ENCODE assay signal across 15 mouse cellular contexts in the genomic region with DNA sequence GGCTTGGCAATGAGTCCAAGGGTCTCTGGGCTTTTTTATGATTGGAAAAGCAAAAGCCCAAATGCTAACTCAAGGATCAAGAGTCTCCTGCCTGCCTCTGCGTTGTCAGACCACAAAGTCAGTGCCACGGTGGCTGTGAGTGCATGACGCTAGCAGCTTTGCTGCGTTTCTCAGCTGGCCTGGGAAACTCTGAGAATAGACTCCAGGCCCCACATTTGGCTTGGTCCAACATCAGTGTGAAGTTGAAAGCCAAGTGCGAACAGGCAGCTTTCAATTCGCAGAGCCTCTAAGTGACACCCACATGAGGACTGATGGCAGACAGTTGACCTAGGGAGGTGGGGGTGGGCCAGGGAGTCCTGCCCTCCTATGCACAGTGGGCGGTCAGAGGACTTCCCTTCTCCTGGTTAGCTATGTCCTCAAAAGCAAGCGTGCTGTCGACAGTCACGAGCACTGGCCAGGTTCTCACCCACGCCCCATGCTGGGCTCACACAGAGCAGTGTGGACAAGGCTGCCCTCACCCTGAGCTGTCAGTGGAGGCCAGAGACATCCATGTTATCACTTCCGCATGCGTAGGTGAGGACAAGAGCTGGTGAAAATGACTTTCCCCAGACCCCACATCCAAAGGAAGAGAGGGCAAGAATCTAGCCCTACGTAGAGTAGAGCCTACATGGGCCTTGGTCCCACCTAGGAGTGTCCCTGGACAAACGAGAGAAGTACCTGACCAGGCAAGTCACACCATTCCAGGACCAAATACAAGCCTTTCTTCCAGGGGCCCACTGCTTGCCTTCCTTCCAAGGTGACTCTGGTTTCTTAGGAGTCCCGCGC. TPM values are rescaled to one million over a fixed set of nuclear protein-coding genes. Genes with fewer than 3 reads are reported as not detected.
A peak's percentile ranks its signal among the peaks of the same experiment; 100 is the strongest.
DNase-seq lines count a peak whose midpoint lies in the region; ATAC-seq and TF ChIP-seq lines count a peak whose summit lies in the region.
"Had no signal": no experiment of that assay in that cellular context is flagged by ENCODE, and none has a peak within 500 bp of the region (broad histone marks: within the 10 kb centered on the region; RNA-seq: fewer than 3 reads in every experiment).

No protein-coding gene starts in this region.

- no peaks in the 10 kb centered on the region for H3K9me3 ChIP-seq in hindbrain, postnatal 0 days (ENCODE audit: low read length)
- H3K9me3 ChIP-seq in hindbrain, embryonic 12.5 days (replicated peaks) = 0 out of 2 replicates have a peak, but pooled peaks cover 3% of the 10 kb centered on the region
- no peaks in the 10 kb centered on the region for H3K9me3 ChIP-seq in kidney, embryonic 15.5 days (replicated peaks)
- H3K9me3 ChIP-seq: forebrain, embryonic 13.5 days had no signal

- H3K4me2 ChIP-seq in hindbrain, postnatal 0 days (ENCODE audit: low read depth, low read length) = no peak overlapping the region
- no peak overlapping the region for H3K4me2 ChIP-seq in hindbrain, embryonic 12.5 days (replicated peaks)
- no peak overlapping the region for H3K4me2 ChIP-seq in kidney, embryonic 15.5 days
- H3K4me2 ChIP-seq: forebrain, embryonic 13.5 days had no signal

- no peak overlapping the region for H3K4me3 ChIP-seq in hindbrain, postnatal 0 days (ENCODE audit: low read length)
- no peak overlapping the region for H3K4me3 ChIP-seq in hindbrain, embryonic 12.5 days
- H3K4me3 ChIP-seq in kidney, embryonic 15.5 days (replicated peaks) = no peak overlapping the region
- H3K4me3 ChIP-seq: forebrain, embryonic 13.5 days; layer of hippocampus, adult 2 months; myocyte had no signal

- 0 out of 2 replicates have a peak, but pooled peaks have one; percentile 32 for ATAC-seq in hindbrain, postnatal 0 days
- ATAC-seq in hindbrain, embryonic 12.5 days (ENCODE audit: low FRiP score) = no peak
- peak; percentile 30 for ATAC-seq in CD4-positive, CD25-positive, alpha-beta regulatory T cell, adult 4 months
- ATAC-seq in kidney, embryonic 15.5 days (replicated peaks; ENCODE audit: low FRiP score) = no peak
- ATAC-seq: forebrain, embryonic 13.5 days had no signal

- no peak overlapping the region for H3K27ac ChIP-seq in hindbrain, postnatal 0 days
- H3K27ac ChIP-seq in hindbrain, embryonic 12.5 days = no peak overlapping the region
- no peak overlapping the region for H3K27ac ChIP-seq in kidney, embryonic 15.5 days
- H3K27ac ChIP-seq: forebrain, embryonic 13.5 days; layer of hippocampus, adult 2 months; liver, embryonic 14.5 days had no signal

- no peak for TF ChIP-seq CTCF in hindbrain, postnatal 0 days (IDR thresholded peaks at IDR 0.05; ENCODE audit: low read depth)

- H3K27me3 ChIP-seq in hindbrain, postnatal 0 days (ENCODE audit: insufficient read depth, low read length) = no peaks in the 10 kb centered on the region
- peaks cover 3% of the 10 kb centered on the region; the same call in 1 of the 2 replicates for H3K27me3 ChIP-seq in hindbrain, embryonic 12.5 days
- H3K27me3 ChIP-seq in kidney, embryonic 15.5 days = no peaks in the 10 kb centered on the region

- 74% methylated on average over 17 of the region's 17 CpGs for WGBS in hindbrain, postnatal 0 days
- 83% methylated on average over 17 of the region's 17 CpGs for WGBS in hindbrain, embryonic 12.5 days
- WGBS in kidney, embryonic 15.5 days = 85% methylated on average over 17 of the region's 17 CpGs

- DNase-seq in hindbrain, postnatal 0 days (ENCODE audit: low spot score) = no peak
- DNase-seq in CD4-positive, CD25-positive, alpha-beta regulatory T cell, adult 2 months (ENCODE audit: low read depth, low spot score) = peak; percentile 55
- peak; percentile 26 for DNase-seq in induced T-regulatory cell, adult 2 months (ENCODE audit: low read depth)
- DNase-seq in liver = no peak
- DNase-seq: adrenal gland, adult 2 months; cerebellum, adult 2 months had no signal

- no peaks in the 10 kb centered on the region for H3K36me3 ChIP-seq in hindbrain, postnatal 0 days (ENCODE audit: insufficient read depth, low read length)
- H3K36me3 ChIP-seq in hindbrain, embryonic 12.5 days = no peaks in the 10 kb centered on the region
- no peaks in the 10 kb centered on the region for H3K36me3 ChIP-seq in kidney, embryonic 15.5 days

- no peaks in the 10 kb centered on the region for H3K4me1 ChIP-seq in hindbrain, postnatal 0 days (ENCODE audit: insufficient read depth, low read length)
- no peaks in the 10 kb centered on the region; the same call in 1 of the 2 replicates for H3K4me1 ChIP-seq in hindbrain, embryonic 12.5 days
- H3K4me1 ChIP-seq in kidney, embryonic 15.5 days = peaks cover 17% of the 10 kb centered on the region

- H3K9ac ChIP-seq in hindbrain, postnatal 0 days (replicated peaks; ENCODE audit: low read length) = no peak overlapping the region
- H3K9ac ChIP-seq in hindbrain, embryonic 12.5 days = no peak overlapping the region
- H3K9ac ChIP-seq in kidney, embryonic 15.5 days = no peak overlapping the region
- H3K9ac ChIP-seq: forebrain, embryonic 13.5 days; liver, embryonic 14.5 days had no signal

RNA-seq across cellular contexts. Expression of a gene that starts 5.5 kb away (rescaled TPM):
- 0.68 TPM in 1 of 2 replicates, not detected in the other for total RNA-seq in hindbrain, postnatal 0 days (2014; rRNA removed)
- polyA plus RNA-seq in hindbrain, postnatal 0 days (2015; fragmentation: Nextera tagmentation; extraction: Ambion mirVana) = 0.24 TPM in 1 of 2 replicates, not detected in the other
- polyA plus RNA-seq in hindbrain, embryonic 12.5 days (2016; fragmentation: Nextera tagmentation; extraction: Ambion mirVana) = not detected in 2 replicates
- 1 to 10 TPM; 6.2 to 6.6 TPM for polyA plus RNA-seq in CD4-positive, CD25-positive, alpha-beta regulatory T cell, adult 4 months (2017; shearing (Covaris generic))
- polyA plus RNA-seq in kidney, embryonic 15.5 days (2015; fragmentation: Nextera tagmentation; extraction: Ambion mirVana) = 0.17 TPM in 1 of 2 replicates, not detected in the other
- total RNA-seq: adrenal gland, adult 2 months; megakaryocyte-erythroid progenitor cell, adult 5-6 weeks had no signal
- polyA plus RNA-seq: adrenal gland, adult 2 months; forebrain, embryonic 13.5 days; kidney, embryonic 14.5 days; liver, embryonic 14.5 days had no signal

RNA-seq across cellular contexts. Expression of a gene that starts 15.1 kb away (rescaled TPM):
- total RNA-seq in hindbrain, postnatal 0 days (2014; rRNA removed) = 0.21 TPM in 1 of 2 replicates, not detected in the other
- polyA plus RNA-seq in hindbrain, postnatal 0 days (2015; fragmentation: Nextera tagmentation; extraction: Ambion mirVana) = 0.15 TPM in 1 of 2 replicates, not detected in the other
- polyA plus RNA-seq in hindbrain, embryonic 12.5 days (2016; fragmentation: Nextera tagmentation; extraction: Ambion mirVana) = 0.34 and 0.42 TPM in 2 replicates
- polyA plus RNA-seq in CD4-positive, CD25-positive, alpha-beta regulatory T cell, adult 4 months (2017; shearing (Covaris generic)) = 100 to 1,000 TPM; 124 to 148 TPM
- 1.0 and 1.1 TPM in 2 replicates for polyA plus RNA-seq in kidney, embryonic 15.5 days (2015; fragmentation: Nextera tagmentation; extraction: Ambion mirVana)
- total RNA-seq: adrenal gland, adult 2 months had no signal
- polyA plus RNA-seq: forebrain, embryonic 13.5 days had no signal

Comparison
In these comparisons a context has a peak if more than half of its experiments do, and no peak if none do; other contexts are left out.
1. ATAC-seq: peak in hindbrain, postnatal 0 days (single experiment) and CD4-positive, CD25-positive, alpha-beta regulatory T cell, adult 4 months (single experiment); none in hindbrain, embryonic 12.5 days (single experiment) and kidney, embryonic 15.5 days (single experiment).
2. DNase-seq: peak in CD4-positive, CD25-positive, alpha-beta regulatory T cell, adult 2 months (single experiment) and induced T-regulatory cell, adult 2 months (single experiment); none in hindbrain, postnatal 0 days (single experiment) and liver (single experiment).
3. RNA of a gene that starts 15.1 kb away (polyA plus RNA-seq): 124 to 148 TPM in CD4-positive, CD25-positive, alpha-beta regulatory T cell, adult 4 months; 1.0 to 1.1 TPM in kidney, embryonic 15.5 days, 0.34 to 0.42 TPM in hindbrain, embryonic 12.5 days and 0.15 TPM in hindbrain, postnatal 0 days; every median in the first group is over 10 times any median in the second.